Mouse (Mus musculus) kidney, postnatal 14 days (tissue): ENCODE data around the gene Htr2c.
A peak's percentile ranks its signal among the peaks of the same experiment; 100 is the strongest.

Experiments
- DNase-seq: peaks from one replicate; pipeline ENCODE4 v3.0.0; 2022; ENCODE audit warnings: mixed read lengths

Gene Htr2c

DNA sequence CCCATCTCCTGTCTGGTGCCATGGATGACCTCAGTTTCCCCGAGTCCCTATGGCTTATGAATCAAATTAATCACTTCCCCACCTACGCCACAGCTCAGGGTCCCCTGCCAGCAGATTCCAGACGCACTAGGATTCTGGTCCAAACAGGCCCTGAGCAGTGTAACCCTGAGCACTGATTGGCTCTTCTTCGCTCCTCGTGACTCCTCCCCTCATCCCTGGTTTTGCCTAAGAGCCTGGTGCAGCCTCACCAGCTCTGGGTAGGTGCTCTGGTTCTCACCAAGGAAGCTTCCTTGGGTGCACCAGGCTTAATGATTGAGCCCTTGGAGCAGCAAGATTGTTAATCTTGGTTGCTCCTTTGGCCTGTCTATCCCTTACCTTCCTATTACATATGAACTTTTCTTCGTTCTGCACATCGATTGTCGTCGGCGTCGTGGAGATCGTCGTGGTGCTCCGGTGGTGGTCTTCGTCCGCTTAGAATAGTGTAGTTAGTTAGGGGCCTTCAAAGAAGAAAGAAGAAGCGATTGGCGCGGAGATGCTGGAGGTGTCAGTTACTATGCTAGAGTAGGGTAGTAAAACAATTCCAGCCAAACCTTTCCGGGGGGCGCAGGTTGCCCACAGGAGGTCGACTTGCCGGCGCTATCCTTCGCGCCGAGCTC, at the start of gene Htr2c:
Gene Htr2c (plus strand): TSS at position 256 of the 656 bp plus-strand sequence.
- no peak for DNase-seq

GRCm38 (mm10) chrX:146928251-146928650, 34.1 kb upstream of the Htr2c start:
- no peak for DNase-seq

DNA sequence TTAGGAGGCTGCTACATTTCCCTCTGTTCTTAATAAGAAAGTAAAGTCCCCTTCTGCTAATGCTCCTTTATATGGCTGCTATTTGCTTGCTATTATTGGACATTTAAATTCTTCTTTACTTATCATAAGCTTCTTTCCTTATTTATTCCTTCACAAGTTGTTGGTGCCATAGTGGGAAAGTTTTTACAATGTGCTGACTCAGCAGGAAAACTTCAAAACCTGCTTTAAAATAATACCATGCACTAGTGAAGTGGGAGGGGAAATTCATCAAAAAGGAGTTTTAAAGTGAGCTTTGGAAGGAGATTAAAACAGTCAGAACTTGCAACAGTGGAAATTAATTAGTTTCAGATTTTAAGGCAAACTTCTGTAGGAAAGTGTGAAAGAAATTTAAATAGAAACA, 26.0 kb upstream of the Htr2c start:
- no peak for DNase-seq

GRCm38 (mm10) chrX:146946216-146946886, 16.0 kb upstream of the Htr2c start:
- no peak for DNase-seq

DNA sequence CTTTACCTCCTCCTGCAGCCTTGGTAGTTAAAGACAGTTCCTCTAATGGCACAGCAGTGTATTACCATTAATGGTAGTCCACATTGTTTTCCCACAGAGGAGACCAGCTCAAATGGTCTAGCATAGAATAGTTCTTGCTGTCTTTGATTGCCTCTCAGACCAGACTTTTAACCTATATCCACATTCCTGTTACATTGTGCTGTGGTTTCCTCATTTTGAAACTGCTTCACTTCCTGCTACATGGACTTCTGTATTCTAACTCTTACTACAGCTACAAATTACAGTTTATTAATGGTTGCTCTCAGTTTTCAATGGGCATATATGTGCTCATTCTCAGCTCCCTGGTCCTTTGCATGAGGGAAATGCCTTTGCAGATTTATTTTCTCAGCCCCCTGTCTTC, 15.3 kb upstream of the Htr2c start:
- DNase-seq: no peak

DNA sequence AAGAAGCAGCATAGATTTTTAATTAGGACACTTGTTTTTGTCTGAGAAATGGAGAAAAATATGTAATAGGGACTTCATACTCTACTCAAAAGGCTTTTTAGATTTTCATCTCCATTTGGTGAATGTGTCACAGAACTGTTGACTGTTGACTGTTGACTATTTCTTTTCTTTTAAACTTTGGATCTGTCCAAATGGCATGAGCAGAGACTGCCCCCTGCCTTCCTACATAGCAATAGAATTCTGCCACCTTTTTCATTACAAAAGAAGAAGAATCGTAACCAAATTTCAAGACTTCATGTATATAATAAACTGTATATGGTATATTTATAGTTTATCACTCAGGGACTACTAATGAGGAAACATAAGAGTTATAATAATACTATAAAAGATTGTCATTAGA, 3.7 kb upstream of the Htr2c start:
- no peak for DNase-seq

- no peak for DNase-seq
These were observed 2.4 kb upstream of the Htr2c start for GRCm38 (mm10) chrX:146959960-146960359.

DNA sequence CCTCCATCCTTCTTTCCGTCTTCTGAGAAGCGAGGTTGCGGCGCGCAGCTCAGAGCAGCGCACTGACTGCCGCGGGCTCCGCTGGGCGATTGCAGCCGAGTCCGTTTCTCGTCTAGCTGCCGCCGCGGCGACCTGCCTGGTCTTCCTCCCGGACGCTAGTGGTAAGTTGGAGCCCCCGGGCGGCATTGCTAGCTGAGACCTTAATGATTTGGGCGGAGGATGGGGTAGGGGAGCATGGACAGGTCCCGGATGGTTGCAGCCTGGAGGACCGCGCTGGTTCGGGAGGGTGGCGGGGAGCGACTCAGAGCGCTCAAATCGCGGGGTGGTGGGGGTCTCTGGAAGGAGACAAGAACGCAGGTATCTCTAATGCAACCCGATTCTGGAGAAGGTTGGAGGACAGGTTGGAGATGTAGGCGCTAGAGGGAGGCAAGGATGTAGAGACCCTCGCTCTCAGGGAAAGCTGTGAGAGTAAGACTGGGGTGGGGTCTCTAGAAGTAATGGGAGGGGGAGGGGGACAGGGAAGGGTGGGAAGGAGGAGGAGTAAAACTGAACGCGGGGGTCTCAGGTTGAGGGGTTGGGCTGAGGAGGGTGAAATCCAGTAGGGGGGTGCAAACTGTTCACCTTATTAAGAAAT, 718 bp downstream of the Htr2c start:
- no peak for DNase-seq

DNA sequence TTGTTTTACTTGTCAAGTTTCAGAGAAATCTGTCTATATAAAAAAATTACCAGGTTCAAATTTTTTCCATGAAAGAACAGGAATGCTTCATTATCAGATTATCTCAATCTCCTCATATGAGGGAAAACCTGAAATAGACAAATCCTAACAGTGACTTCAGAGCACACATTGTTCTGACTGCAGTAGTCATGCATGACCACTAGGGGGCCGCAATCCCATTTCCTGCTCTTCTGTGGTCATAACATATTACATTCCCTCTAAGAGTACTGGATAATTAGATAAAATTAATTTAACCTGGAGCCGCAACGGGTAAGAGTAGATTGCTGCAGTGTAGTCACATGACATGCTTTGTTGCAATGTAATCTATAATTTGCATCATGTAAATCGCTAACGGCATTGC, 17.6 kb downstream of the Htr2c start:
- DNase-seq: no peak

- no peak for DNase-seq
These were observed 93.4 kb downstream of the Htr2c start for GRCm38 (mm10) chrX:147055730-147056129.

DNA sequence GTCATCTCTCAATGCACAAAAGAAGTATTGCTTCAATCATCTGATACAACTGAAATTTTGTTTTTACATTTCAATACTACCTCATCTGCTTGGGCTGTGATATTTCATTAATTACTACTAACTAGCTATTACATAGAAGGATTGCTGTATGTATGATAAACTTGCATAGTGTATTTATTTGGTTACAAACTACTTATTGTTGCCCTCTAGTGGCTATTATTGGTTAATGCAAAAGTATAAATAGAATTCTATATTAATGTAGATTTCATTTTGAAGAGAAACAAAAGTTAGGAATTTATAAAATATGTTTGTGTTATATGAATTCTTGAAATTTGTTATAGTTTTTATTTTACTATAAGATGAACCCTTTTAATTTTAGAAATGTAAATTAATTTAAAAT, 109.3 kb downstream of the Htr2c start:
- no peak for DNase-seq

DNA sequence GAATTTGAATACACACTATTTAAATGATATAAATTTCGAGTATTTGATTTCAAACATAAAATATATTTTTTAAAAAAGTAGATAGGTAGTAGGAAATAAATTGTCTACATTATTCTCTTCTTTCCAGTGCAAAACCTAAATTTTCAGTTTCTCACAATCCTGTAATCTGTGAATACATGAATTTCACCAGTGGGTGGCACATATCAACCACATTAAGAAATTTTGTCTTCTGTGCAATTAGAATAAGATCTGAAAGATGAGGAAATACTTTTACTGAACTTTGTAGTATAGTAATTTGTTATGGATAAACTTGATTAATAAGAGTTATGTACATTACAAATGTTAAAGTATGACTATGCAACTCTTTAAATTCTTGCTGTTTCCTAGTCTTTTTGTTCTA, 156.8 kb downstream of the Htr2c start:
- DNase-seq: no peak

DNA sequence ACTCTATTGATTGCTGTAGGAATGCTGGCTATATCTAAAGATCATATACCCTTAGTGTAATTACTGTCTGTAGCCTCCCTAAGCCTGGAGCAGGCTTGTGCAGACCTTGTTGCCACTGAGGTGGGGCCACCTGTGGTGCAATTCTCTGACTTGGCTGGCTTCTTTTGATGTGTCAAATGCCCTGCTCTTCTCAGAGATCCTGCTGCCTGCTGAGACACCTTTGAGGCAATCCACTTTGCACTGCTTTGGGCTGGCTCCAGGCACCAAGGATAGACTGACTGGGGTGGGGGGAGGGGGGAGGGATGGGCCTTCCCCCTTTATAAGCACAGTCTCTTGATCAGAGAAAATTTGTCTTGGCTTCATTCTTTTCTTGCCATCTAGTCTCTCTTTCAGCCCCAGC, 252.9 kb downstream of the Htr2c start:
- DNase-seq: no peak

GRCm38 (mm10) chrX:147217382-147218013, 255.2 kb downstream of the Htr2c start:
- no peak for DNase-seq

GRCm38 (mm10) chrX:147238806-147239542, 276.7 kb downstream of the Htr2c start:
- DNase-seq: peak; percentile 1
